Mouse (Mus musculus) gastrocnemius, postnatal 4 days (tissue): Measurements from ENCODE around the gene Olfr1364. TPM values are rescaled to one million over a fixed set of nuclear protein-coding genes. Genes with fewer than 3 reads are reported as not detected.

Experiments
- DNase-seq, 2 experiments: peaks; one replicate each; pipeline ENCODE4 v3.0.0; 2021 to 2022; ENCODE audit warnings: low spot score in 2 of 2, mixed read lengths in 2 of 2
- long read RNA-seq, 2 experiments: library from polyadenylated mRNA; stranded (forward); transcript quantifications; one replicate each; pipeline ENCODE4 v2.0.0; 2021
- total RNA-seq, 2 experiments: library from RNA; stranded (reverse); gene quantifications; 2 replicates each; pipeline ENCODE4 v1.2.3; 2021

Olfr1364 gene
- not detected for total RNA-seq
- long read RNA-seq, experiment 1, result 0 reads
- long read RNA-seq, experiment 2, result 0 reads

DNA sequence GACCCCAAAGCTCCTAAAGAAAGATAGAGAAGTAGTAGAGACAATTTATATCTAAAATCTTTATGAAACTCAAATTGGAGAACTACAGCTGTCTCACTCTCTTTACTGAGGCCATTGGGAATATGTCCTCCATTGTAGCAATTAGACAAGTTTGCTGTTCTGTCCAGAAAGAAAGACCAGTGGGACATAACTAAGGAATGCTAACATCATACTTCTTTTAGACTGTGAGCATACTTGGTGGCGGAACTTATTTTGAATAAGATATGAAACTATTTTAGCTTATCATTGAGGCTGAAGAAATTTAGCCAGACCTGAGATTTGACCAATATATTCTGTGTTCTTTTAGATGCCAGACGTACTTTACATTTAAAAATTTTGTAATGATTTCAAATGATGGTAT is at the start of gene Olfr1364:
Gene Olfr1364, minus strand, starts transcription at position 101 of the 400 bp plus-strand sequence.
- no peak for DNase-seq

DNA sequence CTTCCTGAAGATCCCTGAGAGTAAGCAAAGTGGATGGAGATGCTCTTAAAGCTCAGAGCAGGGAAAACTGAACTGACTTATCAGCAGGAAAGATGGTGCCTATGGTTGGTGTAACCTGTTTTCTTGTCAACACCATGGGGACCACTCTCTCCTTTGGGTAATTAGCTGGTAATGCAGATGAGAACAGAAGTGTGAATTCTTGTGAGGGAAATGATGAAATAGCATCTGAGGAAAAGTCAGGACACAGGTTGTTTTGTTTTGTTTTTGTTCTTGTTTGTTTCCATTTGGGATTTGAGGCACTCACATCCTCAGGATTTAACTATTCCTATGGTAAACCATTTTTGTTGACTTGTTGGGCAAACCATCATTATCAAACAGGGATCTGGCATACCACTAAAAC is 32.4 kb upstream of the Olfr1364 start, which contains the start of gene Olfr1362:
Gene Olfr1362, minus strand, starts transcription at position 101 of the 400 bp plus-strand sequence.
- DNase-seq, result no peak

DNA sequence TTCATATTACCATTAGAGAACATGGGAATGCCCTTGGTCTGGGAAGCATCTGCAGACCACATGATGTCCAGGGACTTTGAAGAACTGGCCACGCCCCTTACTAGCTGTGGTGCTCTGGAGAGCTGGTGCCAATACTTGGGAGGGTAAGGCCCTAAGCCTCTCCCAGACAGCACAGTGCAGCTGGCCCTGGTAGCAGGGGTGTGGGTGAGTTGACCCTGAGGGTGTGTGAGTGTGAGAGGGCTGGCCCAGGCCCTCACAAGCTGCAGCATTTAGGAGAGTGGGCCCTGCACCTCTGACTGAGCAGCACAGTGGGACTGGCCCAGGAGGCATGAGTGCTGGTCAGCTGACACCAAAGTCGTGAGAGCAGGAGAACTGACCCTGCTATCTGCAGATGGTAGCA is 10.1 kb upstream of the Olfr1364 start:
- DNase-seq, result no peak

DNA sequence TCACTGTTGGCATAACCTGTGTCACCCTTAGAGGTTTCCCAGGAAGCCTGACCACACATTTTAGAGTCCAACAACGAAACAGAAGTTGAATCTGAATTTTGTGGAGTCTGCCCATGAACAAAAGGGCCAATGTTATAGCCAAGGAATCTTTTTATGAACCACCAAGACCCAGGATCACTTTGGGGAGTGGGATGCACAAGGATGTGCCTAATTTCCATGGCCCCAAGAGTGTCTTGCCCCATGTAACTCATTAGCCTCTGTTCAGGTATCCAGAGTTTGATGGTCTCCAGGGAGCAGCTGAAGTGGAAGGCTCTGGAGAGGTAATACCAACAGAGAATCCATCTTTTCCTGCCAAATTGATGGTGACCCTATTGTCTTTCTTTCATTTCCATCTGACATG is 21.8 kb downstream of the Olfr1364 start, which contains the start of gene Olfr1535:
Gene Olfr1535, minus strand, starts transcription at position 101 of the 400 bp plus-strand sequence.
- DNase-seq, result no peak

DNA sequence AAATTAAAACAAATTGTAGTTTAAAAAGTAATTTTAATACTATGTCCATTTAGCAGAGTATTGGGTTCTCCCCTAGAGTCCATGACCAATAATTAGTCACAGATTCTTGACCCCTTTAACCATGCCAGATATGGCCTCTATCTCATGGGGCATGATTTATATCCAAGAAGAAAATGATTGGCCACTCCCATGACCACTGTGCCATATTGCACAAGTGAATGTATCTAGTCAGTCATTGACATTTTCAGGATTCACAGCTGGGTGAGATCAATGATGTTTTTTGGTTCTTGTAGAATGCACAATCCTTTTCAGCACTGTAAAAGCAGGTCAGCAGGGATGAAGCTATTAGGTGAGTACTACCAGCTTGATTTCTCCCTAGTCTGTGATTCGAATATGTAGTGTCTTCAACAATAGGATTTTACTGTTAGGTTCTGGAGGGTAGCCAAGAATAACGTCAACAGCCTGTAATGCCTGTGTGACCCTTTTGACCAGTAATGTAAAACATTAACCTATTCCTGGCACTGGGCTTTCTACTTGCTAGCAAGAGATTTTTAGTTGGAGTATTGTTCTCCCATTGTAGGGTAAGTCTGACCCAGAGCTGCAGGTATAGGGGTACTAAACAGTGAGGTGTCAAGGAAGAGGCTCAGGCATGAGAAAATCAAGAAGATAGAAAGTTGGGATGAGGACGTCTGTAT is 31.0 kb downstream of the Olfr1364 start:
- no peak for DNase-seq

DNA sequence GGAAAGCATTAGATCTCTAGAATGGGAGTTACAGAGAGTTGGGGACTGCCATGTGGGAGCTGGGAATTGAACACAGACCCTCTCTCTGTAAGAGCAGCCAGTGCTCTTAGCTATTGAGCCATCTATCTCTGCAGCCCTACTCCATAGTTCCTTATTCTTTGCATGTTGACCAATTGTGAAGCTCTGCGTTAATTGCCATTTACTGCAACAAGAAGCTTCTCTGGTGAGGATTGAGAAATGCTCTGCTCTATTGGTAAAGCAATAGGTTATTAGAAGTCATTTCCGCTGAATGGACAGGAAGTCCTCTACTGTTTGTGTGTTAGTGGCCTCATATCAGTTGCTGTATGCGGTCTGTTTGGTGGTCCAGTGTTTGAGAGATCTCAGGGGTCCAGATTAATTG is 32.1 kb downstream of the Olfr1364 start:
- no peak for DNase-seq

DNA sequence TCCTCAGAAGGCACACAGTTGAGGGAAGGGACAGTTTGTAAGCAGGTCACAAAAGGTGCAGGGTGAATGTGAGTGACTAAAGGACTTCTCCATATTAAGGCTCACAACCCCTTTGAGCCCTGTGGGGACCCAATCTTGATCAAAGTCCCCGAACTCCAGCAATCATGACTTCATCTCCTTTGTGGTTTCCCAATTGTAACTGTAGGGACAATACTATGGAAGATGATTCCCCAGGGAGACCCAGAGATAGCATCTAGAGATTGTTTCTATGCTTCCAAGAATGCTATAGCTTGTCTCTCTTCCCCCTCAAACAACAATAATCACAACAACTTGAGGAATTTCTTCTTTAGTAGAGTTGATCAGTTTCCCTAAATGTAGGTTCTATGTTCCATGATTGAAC is 38.9 kb downstream of the Olfr1364 start, which contains the start of gene Olfr1366:
Gene Olfr1366, minus strand, starts transcription at position 101 of the 400 bp plus-strand sequence.
- DNase-seq, result no peak

DNA sequence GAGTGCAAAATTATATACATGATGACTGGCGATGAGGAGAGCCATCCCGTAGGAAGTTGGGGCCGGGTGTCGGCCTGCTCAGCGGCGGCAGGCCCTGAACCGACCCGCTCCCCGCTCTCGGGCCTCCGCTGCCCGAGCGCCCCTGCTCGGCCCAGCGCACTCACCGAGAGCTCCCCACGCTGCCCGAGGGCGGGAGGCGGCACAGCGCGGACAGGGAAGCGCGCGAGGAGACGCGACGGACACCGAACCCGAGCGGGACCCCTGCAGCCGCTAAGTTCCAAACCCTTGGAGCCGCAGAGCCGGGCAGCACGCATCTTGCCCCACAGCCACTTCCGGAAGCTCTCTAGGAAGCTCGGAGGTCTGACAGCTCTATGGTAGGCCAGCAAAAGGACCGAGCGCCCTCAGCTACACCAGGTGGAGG is 50.8 kb downstream of the Olfr1364 start, which contains the start of gene Zkscan8:
Gene Zkscan8, minus strand, starts transcription at position 340 of the 421 bp plus-strand sequence.
- DNase-seq, result peak; percentile 44 to 85

DNA sequence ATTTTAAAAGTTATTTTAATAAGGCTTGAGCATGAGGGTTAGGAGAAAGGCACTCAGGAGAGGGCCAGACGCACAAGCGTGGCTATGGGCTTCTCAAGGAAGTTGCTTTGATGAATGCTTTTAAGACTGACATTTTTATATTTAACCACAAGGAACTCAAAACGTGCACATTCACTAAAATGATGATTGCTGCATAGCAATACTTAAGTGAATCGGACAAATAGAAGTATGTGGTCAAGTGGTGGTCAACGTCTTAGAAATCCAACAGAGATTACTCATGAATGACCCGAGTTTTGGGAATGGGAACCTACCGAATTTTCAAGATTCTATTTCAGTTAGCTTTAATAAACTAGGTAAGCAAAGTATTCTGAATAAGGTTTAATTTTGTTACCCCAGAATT is 51.4 kb downstream of the Olfr1364 start:
- DNase-seq, result no peak

Other genes starting within 250 kb of the Olfr1364 start
- not detected for gene Olfr1367, start 234.8 kb downstream of the Olfr1364 start, total RNA-seq
- gene Zscan12, start 218.9 kb downstream of the Olfr1364 start, total RNA-seq, result 1 to 10 TPM; 8.2 to 8.5 TPM
- gene Zkscan3, start 179.0 kb downstream of the Olfr1364 start, total RNA-seq, result 10 to 100 TPM; 30.4 to 34.4 TPM
- under 1 TPM; 0.29 to 0.49 TPM for gene Pgbd1, start 140.7 kb downstream of the Olfr1364 start, total RNA-seq
- 10 to 100 TPM; 18.3 to 19.0 TPM for gene Zscan26, start 128.0 kb downstream of the Olfr1364 start, total RNA-seq
- gene Nkapl, start 113.2 kb downstream of the Olfr1364 start, total RNA-seq, result under 1 TPM; 0.41 to 0.81 TPM
- gene Zkscan4, start 102.9 kb downstream of the Olfr1364 start, total RNA-seq, result 1 to 10 TPM; 1.2 to 1.5 TPM
- gene Gm10065, start 102.3 kb downstream of the Olfr1364 start, total RNA-seq, result not detected
- gene AK157302, start 86.5 kb downstream of the Olfr1364 start, total RNA-seq, result 10 to 100 TPM; 10.2 to 12.5 TPM
- gene Gm11273, start 80.3 kb downstream of the Olfr1364 start, total RNA-seq, result 10 to 100 TPM; 76.0 to 91.1 TPM
- 10 to 100 TPM; 15.0 to 15.6 TPM for gene Zkscan8, start 50.6 kb downstream of the Olfr1364 start, total RNA-seq
- not detected for gene Olfr1366, start 39.0 kb downstream of the Olfr1364 start, total RNA-seq
- not detected for gene Olfr1535, start 21.9 kb downstream of the Olfr1364 start, total RNA-seq
- not detected for gene Olfr1362, start 32.3 kb upstream of the Olfr1364 start, total RNA-seq
- not detected for gene Olfr11, start 60.8 kb upstream of the Olfr1364 start, total RNA-seq
- gene Olfr1361, start 81.6 kb upstream of the Olfr1364 start, total RNA-seq, result not detected
- gene Olfr1360, start 95.6 kb upstream of the Olfr1364 start, total RNA-seq, result not detected
- gene Olfr1359, start 116.4 kb upstream of the Olfr1364 start, total RNA-seq, result not detected
- 100 to 1,000 TPM; 362 to 482 TPM for gene Hist1h2bl, start 134.4 kb upstream of the Olfr1364 start, total RNA-seq
- gene Hist1h2ai, start 134.7 kb upstream of the Olfr1364 start, total RNA-seq, result 100 to 1,000 TPM; 297 to 368 TPM
- gene Hist1h3h, start 135.9 kb upstream of the Olfr1364 start, total RNA-seq, result 100 to 1,000 TPM; 508 to 651 TPM
- 100 to 1,000 TPM; 101 to 150 TPM for gene Hist1h2bm, start 140.3 kb upstream of the Olfr1364 start, total RNA-seq
- 10 to 100 TPM; 70.8 to 87.9 TPM for gene Hist1h4j, start 153.3 kb upstream of the Olfr1364 start, total RNA-seq
- gene Hist1h4k, start 168.7 kb upstream of the Olfr1364 start, total RNA-seq, result 1,000 to 10,000 TPM in 1 of 2 experiments, 100 to 1,000 TPM in 1; 854 to 1,164 TPM
- 100 to 1,000 TPM; 131 to 185 TPM for gene Hist1h2ak, start 172.1 kb upstream of the Olfr1364 start, total RNA-seq
- gene Hist1h2bn, start 172.4 kb upstream of the Olfr1364 start, total RNA-seq, result 100 to 1,000 TPM; 211 to 286 TPM
- gene Hist1h1b, start 198.9 kb upstream of the Olfr1364 start, total RNA-seq, result 100 to 1,000 TPM; 246 to 294 TPM
- gene Hist1h3i, start 201.6 kb upstream of the Olfr1364 start, total RNA-seq, result 100 to 1,000 TPM; 398 to 496 TPM
- gene Hist1h2an, start 205.5 kb upstream of the Olfr1364 start, total RNA-seq, result 100 to 1,000 TPM in 1 of 2 experiments, 10 to 100 TPM in 1; 82.7 to 102 TPM
- 100 to 1,000 TPM; 143 to 201 TPM for gene Hist1h2bp, start 205.7 kb upstream of the Olfr1364 start, total RNA-seq
- 100 to 1,000 TPM; 278 to 369 TPM for gene Hist1h2bq, start 228.4 kb upstream of the Olfr1364 start, total RNA-seq
- gene Hist1h2ao, start 228.7 kb upstream of the Olfr1364 start, total RNA-seq, result 100 to 1,000 TPM; 431 to 590 TPM
- 100 to 1,000 TPM; 582 to 750 TPM for gene Hist1h4m, start 230.0 kb upstream of the Olfr1364 start, total RNA-seq